Mouse (Mus musculus): Measurements from ENCODE around the gene Tbc1d10b.

- TF ChIP-seq CTCF (IDR thresholded peaks at IDR 0.05; ENCODE audit: low read depth, low read length) (no peak), POLR2A (IDR thresholded peaks at IDR 0.05; ENCODE audit: extremely low read depth, insufficient read depth, low read length) (peak; percentile 45; the same call in 1 of the 2 replicates)
Observed at GRCm38 (mm10) chr7:127232622-127233367, 24.5 kb upstream of the Tbc1d10b start, which contains the start of the genes Zfp553 and Sept1.

Data from liver, adult 2 months (tissue).